Mouse (Mus musculus): ENCODE data around the gene Dst. TPM values are rescaled to one million over a fixed set of nuclear protein-coding genes. Genes with fewer than 3 reads are reported as not detected.

The Dst gene
- polyA plus RNA-seq, 1 experiment from 2014 or later: 15.0 TPM

GRCm38 (mm10) chr1:33965824-33966223 lies 57.8 kb downstream of the Dst start:
- 73% methylated on average over 4 of the region's 4 CpGs for WGBS
- Histone ChIP-seq H3K9me3 (no peaks in the 10 kb centered on the region), H3K4me3 (no peak overlapping the region), H3K27ac (no peak overlapping the region), H3K4me1 (peaks cover 26% of the 10 kb centered on the region; the same call in 1 of the 2 replicates), H3K36me3 (0 out of 2 replicates have a peak, but pooled peaks cover 3% of the 10 kb centered on the region), H3K27me3 (ENCODE audit: insufficient read depth, poor library complexity, severe bottlenecking) (no peaks in the 10 kb centered on the region)
- DNase-seq (ENCODE audit: low spot score): no peak

- Histone ChIP-seq H3K27me3 (ENCODE audit: insufficient read depth, poor library complexity, severe bottlenecking) (no peaks in the 10 kb centered on the region), H3K4me1 (peaks cover 26% of the 10 kb centered on the region; the same call in 1 of the 2 replicates), H3K4me3 (no peak overlapping the region), H3K27ac (no peak overlapping the region), H3K36me3 (0 out of 2 replicates have a peak, but pooled peaks cover 3% of the 10 kb centered on the region), H3K9me3 (no peaks in the 10 kb centered on the region)
- no peak for DNase-seq (ENCODE audit: low spot score)
- WGBS: 34% methylated on average over 6 of the region's 6 CpGs
These were observed 58.3 kb downstream of the Dst start for GRCm38 (mm10) chr1:33966328-33966727.

- WGBS: 75% methylated on average over 4 of the region's 4 CpGs
- 0 out of 2 replicates have a peak, but pooled peaks cover 3% of the 10 kb centered on the region for H3K36me3 ChIP-seq
- DNase-seq (ENCODE audit: low spot score): no peak
- H3K4me1 ChIP-seq: peaks cover 26% of the 10 kb centered on the region; the same call in 1 of the 2 replicates
- H3K27me3 ChIP-seq (ENCODE audit: insufficient read depth, poor library complexity, severe bottlenecking): no peaks in the 10 kb centered on the region
- no peaks in the 10 kb centered on the region for H3K9me3 ChIP-seq
- H3K27ac ChIP-seq: no peak overlapping the region
- H3K4me3 ChIP-seq: no peak overlapping the region
These were observed 59.2 kb downstream of the Dst start for GRCm38 (mm10) chr1:33967206-33967605.

- no peak for DNase-seq (ENCODE audit: low spot score)
- peaks cover 23% of the 10 kb centered on the region; the same call in 1 of the 2 replicates for H3K4me1 ChIP-seq
- no peaks in the 10 kb centered on the region for H3K27me3 ChIP-seq (ENCODE audit: insufficient read depth, poor library complexity, severe bottlenecking)
- H3K9me3 ChIP-seq: no peaks in the 10 kb centered on the region
- H3K36me3 ChIP-seq: 0 out of 2 replicates have a peak, but pooled peaks cover 3% of the 10 kb centered on the region
- no peak overlapping the region for H3K4me3 ChIP-seq
- H3K27ac ChIP-seq: no peak overlapping the region; the same call in 1 of the 2 replicates
- 42% methylated on average over 2 of the region's 2 CpGs for WGBS
These were observed 61.9 kb downstream of the Dst start for GRCm38 (mm10) chr1:33969910-33970309.

GRCm38 (mm10) chr1:33974401-33974800 lies 66.4 kb downstream of the Dst start:
- H3K9me3 ChIP-seq: no peaks in the 10 kb centered on the region
- H3K27me3 ChIP-seq (ENCODE audit: insufficient read depth, poor library complexity, severe bottlenecking): no peaks in the 10 kb centered on the region
- peaks cover 11% of the 10 kb centered on the region; the same call in 1 of the 2 replicates for H3K4me1 ChIP-seq
- DNase-seq (ENCODE audit: low spot score): no peak
- no peak overlapping the region for H3K27ac ChIP-seq
- no peak overlapping the region for H3K4me3 ChIP-seq
- WGBS: 84% methylated on average over 11 of the region's 11 CpGs
- H3K36me3 ChIP-seq: no peaks in the 10 kb centered on the region

GRCm38 (mm10) chr1:33975333-33975732 lies 67.3 kb downstream of the Dst start:
- Histone ChIP-seq H3K4me3 (no peak overlapping the region), H3K27me3 (ENCODE audit: insufficient read depth, poor library complexity, severe bottlenecking) (no peaks in the 10 kb centered on the region), H3K27ac (no peak overlapping the region), H3K4me1 (peaks cover 2% of the 10 kb centered on the region; the same call in 1 of the 2 replicates), H3K9me3 (no peaks in the 10 kb centered on the region), H3K36me3 (no peaks in the 10 kb centered on the region)
- WGBS: 78% methylated on average over 4 of the region's 4 CpGs
- DNase-seq (ENCODE audit: low spot score): no peak

- H3K27me3 ChIP-seq (ENCODE audit: insufficient read depth, poor library complexity, severe bottlenecking): no peaks in the 10 kb centered on the region
- no peak overlapping the region for H3K4me3 ChIP-seq
- WGBS: 89% methylated on average over 6 of the region's 6 CpGs
- no peaks in the 10 kb centered on the region for H3K36me3 ChIP-seq
- H3K9me3 ChIP-seq: no peaks in the 10 kb centered on the region
- no peaks in the 10 kb centered on the region for H3K4me1 ChIP-seq
- no peak for DNase-seq (ENCODE audit: low spot score)
- no peak overlapping the region for H3K27ac ChIP-seq
These were observed 69.8 kb downstream of the Dst start for GRCm38 (mm10) chr1:33977832-33978231.

- 88% methylated on average over 12 of the region's 12 CpGs for WGBS
- Histone ChIP-seq H3K27me3 (ENCODE audit: insufficient read depth, poor library complexity, severe bottlenecking) (no peaks in the 10 kb centered on the region), H3K36me3 (no peaks in the 10 kb centered on the region), H3K4me3 (no peak overlapping the region), H3K27ac (no peak overlapping the region), H3K9me3 (no peaks in the 10 kb centered on the region), H3K4me1 (no peaks in the 10 kb centered on the region)
- no peak for DNase-seq (ENCODE audit: low spot score)
These were observed 72.4 kb downstream of the Dst start for GRCm38 (mm10) chr1:33980420-33980819.

GRCm38 (mm10) chr1:33989643-33990042 lies 81.6 kb downstream of the Dst start:
- peak; percentile 80 for DNase-seq (ENCODE audit: low spot score)
- Histone ChIP-seq H3K27ac (0 out of 2 replicates have a peak overlapping the region, but pooled peaks have one; percentile 10), H3K4me3 (no peak overlapping the region), H3K9me3 (no peaks in the 10 kb centered on the region), H3K4me1 (peaks cover 27% of the 10 kb centered on the region), H3K27me3 (ENCODE audit: insufficient read depth, poor library complexity, severe bottlenecking) (no peaks in the 10 kb centered on the region), H3K36me3 (no peaks in the 10 kb centered on the region)
- 53% methylated on average over 13 of the region's 13 CpGs for WGBS

- Histone ChIP-seq H3K4me3 (no peak overlapping the region), H3K27ac (no peak overlapping the region), H3K36me3 (no peaks in the 10 kb centered on the region), H3K9me3 (no peaks in the 10 kb centered on the region), H3K4me1 (peaks cover 27% of the 10 kb centered on the region), H3K27me3 (ENCODE audit: insufficient read depth, poor library complexity, severe bottlenecking) (no peaks in the 10 kb centered on the region)
- DNase-seq (ENCODE audit: low spot score): no peak
- 60% methylated on average over 6 of the region's 6 CpGs for WGBS
These were observed 83.0 kb downstream of the Dst start for GRCm38 (mm10) chr1:33991067-33991466.

- Histone ChIP-seq H3K4me3 (no peak overlapping the region), H3K36me3 (no peaks in the 10 kb centered on the region), H3K9me3 (no peaks in the 10 kb centered on the region), H3K4me1 (peaks cover 31% of the 10 kb centered on the region), H3K27me3 (ENCODE audit: insufficient read depth, poor library complexity, severe bottlenecking) (no peaks in the 10 kb centered on the region), H3K27ac (no peak overlapping the region)
- DNase-seq (ENCODE audit: low spot score): no peak
- WGBS: 57% methylated on average over 11 of the region's 11 CpGs
These were observed 84.8 kb downstream of the Dst start for GRCm38 (mm10) chr1:33992810-33993209.

GRCm38 (mm10) chr1:33994201-33994600 lies 86.2 kb downstream of the Dst start:
- Histone ChIP-seq H3K4me1 (peaks cover 31% of the 10 kb centered on the region), H3K4me3 (no peak overlapping the region), H3K36me3 (no peaks in the 10 kb centered on the region), H3K27ac (0 out of 2 replicates have a peak overlapping the region, but pooled peaks have one; percentile 6), H3K27me3 (ENCODE audit: insufficient read depth, poor library complexity, severe bottlenecking) (no peaks in the 10 kb centered on the region), H3K9me3 (no peaks in the 10 kb centered on the region)
- DNase-seq (ENCODE audit: low spot score): no peak
- 51% methylated on average over 9 of the region's 9 CpGs for WGBS

- no peak for DNase-seq (ENCODE audit: low spot score)
- Histone ChIP-seq H3K4me3 (no peak overlapping the region), H3K27ac (no peak overlapping the region), H3K36me3 (no peaks in the 10 kb centered on the region), H3K27me3 (ENCODE audit: insufficient read depth, poor library complexity, severe bottlenecking) (no peaks in the 10 kb centered on the region), H3K9me3 (no peaks in the 10 kb centered on the region), H3K4me1 (peaks cover 25% of the 10 kb centered on the region)
- 82% methylated on average over 6 of the region's 6 CpGs for WGBS
These were observed 87.4 kb downstream of the Dst start for GRCm38 (mm10) chr1:33995386-33995785.

All from heart, embryonic 10.5 days (tissue).